Mouse (Mus musculus) cerebellum, adult 11-12 months (tissue): ENCODE measurements at regions not wholly inside any gene's neighbourhood (a gene's known extent, or its start where the extent isn't known, plus 50 kb on each side); places are given as distances from the start of the nearest gene placed in this dataset.

ENCODE experiments used
- DNase-seq: peaks from one replicate; pipeline ENCODE4 v3.0.0; 2022

DNA sequence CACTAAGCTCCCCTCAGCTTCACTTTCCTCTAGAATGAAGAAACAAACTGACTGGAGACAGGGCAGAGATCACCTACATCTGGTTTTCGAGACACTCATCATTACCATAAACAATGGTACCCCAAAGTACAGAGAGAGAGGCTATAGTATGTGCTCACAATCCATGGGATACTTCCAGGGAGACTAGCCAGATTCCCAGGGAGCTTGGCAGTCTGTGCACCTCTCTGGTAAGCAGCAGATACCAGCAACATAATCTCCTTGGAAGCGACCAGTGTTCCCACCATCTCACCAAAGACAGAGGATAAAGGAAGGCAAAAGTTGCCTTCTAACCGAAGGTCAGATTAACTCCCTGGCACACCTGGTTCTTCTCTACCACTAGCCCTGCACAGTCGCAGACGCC, 256.4 kb downstream of the Prdm2 start:
- DNase-seq, result no peak

DNA sequence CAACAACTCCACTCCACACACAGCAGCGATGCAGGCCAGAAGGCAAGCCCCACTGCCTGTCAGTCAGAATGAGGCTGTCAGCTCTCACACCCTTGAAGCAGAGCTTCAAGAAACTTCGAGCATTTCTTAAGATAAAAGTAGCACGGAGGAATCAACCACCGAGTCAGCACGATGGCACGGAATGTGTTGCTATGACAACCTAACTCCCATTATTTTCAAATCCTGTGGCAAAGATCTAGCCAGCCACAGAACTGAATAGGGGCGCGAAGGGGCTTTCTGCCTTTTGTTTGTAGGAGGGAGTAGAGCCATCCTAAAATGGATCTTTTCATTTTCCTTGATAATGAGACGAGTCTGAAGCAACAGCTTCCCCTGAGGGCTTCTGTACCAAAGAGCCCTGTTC, 259.1 kb downstream of the Prdm2 start:
- DNase-seq, result no peak

DNA sequence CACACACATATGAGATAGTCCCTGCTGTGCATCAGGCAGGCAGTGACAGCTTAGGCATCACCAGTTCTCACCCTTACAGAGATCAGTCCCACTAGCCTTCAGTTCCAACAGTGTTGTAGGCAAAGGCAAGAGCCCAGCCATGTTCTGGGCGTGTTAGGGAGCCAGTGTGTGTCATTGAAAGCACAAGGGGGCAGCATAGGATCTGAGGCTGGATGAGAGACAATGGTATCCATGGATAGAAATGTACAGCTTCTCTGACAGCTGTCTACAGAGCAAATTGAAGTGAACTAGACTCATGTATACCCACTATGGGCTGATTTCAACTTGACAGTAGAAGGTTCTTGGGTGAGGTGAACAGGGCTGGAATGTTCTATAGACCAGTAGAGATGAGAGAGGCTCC, 259.9 kb downstream of the Prdm2 start:
- no peak for DNase-seq

- DNase-seq, result no peak
Measured at GRCm38 (mm10) chr4:142947673-142948072, 265.1 kb downstream of the Prdm2 start.

GRCm38 (mm10) chr4:142933627-142934026, 279.2 kb downstream of the Prdm2 start:
- DNase-seq, result no peak

GRCm38 (mm10) chr4:142929245-142929644, 283.6 kb downstream of the Prdm2 start:
- no peak for DNase-seq

DNA sequence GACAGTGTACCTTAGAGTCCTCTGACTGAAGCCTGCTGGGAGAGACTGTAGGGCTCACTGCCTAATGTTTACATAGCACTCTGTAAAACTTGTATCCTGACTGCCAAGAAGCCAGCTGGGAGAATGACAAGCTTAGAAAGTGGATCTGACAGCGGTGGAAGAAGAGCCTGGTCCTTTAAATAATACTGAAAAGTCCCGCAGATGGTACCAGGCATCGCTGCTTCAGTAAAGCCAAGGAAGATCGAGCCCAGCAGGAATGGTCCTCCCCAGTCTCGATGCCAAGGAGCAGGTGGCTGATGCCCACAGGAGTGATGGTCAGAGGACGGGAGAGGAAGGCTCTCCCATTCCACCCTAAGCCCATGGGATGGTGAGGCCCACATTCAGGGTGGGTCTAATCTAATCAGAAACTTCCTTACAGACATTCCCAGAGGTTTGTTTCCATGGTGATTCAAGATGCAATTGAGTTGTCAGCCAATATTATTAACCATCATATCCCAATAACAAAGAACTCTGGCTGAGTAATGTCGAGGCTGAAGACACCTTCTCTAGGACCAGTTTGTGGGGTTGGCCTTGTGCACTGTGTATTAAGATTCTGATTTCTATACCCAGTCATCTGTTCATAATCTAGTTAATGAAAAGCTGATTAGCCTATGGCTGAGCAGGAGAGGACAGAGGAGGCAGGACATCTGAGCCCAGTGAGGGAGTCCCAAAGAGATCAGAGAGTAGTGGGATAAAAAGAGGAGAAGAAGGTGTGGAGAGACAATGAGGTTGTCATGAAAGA, 285.3 kb downstream of the Prdm2 start:
- peak; percentile 28 for DNase-seq

GRCm38 (mm10) chr4:142925111-142925510, 287.7 kb downstream of the Prdm2 start:
- peak; percentile 81 for DNase-seq

DNA sequence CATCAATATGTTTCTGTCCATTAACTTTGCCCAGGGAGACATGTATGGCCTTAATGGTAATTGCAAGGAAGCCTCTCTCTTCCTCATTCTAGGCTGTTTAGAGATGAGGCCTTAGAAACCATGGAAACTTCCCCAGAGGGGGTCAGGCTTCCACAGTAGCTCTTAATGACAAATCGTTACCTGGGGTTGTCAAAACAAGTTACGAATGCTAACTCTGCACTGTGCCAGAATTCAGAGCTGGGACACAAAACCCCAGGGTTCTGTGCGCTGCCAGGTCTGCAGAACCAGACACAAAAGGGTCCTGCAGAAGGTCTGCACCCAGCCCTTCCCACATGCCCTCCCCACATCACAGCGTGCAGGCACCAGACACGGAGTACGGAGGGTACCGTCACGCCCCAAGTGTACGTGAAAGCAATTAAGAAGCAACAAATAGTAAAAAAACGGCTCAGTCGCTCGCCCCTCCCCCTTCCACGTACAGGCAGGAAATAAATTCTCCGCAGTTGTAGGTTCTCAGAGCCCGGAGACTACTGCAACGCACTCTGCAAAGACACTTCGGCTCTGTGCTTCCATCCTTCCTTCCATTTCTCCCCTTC, 303.3 kb downstream of the Prdm2 start:
- no peak for DNase-seq

GRCm38 (mm10) chr4:142908782-142909181, 304.0 kb downstream of the Prdm2 start:
- DNase-seq, result no peak

DNA sequence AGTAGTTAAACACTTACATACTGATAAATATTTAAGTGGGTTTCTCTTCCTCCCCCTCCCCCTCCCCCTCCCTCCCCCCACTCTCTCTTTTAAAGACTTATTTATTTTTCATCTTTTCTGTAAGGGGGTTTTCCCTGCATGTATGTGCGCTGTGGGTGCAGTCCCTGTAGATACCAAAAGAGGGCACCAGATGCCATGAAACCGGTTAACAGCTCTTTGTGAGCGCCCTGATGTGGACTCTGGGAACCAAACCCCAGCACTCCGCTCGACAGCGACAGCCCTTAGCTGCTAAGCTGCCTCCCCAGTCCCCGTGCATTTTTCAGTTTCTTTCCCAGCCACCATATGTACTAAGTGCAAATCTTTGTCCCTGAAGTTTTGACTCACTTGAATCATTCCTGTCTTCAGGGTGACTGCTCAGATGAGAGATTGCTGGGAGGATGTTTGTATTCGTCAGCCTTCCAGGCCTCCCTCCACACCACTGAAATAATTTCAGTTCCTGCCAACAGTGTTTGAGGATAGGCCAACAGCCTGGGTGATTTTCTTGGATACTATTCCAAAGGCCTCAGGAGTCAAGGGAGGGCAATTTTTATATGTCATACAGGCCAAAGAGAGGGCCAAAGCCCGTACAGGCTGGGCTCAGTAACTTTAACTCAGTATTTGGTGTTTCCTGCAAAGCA, 309.3 kb downstream of the Prdm2 start:
- no peak for DNase-seq

DNA sequence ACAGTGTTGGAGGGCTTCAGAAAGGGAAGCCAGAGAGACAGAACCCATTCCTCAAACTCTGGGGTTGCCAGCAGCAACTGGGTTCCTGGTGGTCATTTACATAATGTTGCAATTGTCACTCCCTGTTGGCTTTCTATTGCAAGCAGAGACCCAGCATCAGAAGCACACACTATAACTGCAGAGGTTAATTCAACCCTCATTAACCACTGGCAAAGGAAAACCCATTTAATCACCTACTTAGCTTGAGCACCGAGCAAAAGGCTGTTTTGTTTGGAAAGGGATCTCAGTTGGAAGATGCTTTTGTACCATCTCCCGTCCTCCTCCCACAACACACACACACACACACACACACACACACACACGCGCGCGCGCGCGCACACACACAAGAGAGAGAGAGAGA, 312.0 kb downstream of the Prdm2 start:
- DNase-seq, result no peak

DNA sequence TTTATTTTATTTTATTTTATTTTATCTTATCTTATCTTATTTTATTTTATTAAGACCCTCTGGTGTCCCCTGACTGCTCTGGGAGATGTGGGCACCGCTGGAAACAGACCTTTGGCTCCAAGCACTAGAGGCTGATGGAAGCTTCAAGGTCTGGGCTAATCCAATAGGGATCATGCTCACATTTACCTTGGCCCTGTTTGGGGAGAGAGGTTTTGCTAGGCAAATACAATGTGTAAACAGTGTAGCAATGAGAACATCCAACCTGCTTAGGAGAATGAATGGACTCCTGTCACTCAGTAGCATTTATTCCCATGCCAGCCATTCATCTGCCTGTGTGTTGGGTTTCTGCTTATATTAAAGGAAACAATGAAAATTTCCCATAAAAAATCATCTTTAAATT, 313.8 kb downstream of the Prdm2 start:
- DNase-seq, result no peak

- no peak for DNase-seq
Measured at GRCm38 (mm10) chr4:142890711-142891110, 322.1 kb downstream of the Prdm2 start.

GRCm38 (mm10) chr4:142888891-142889290, 323.9 kb downstream of the Prdm2 start:
- no peak for DNase-seq

GRCm38 (mm10) chr4:142887876-142888275, 324.9 kb downstream of the Prdm2 start:
- DNase-seq, result no peak

- DNase-seq, result peak; percentile 80
Measured at GRCm38 (mm10) chr4:142880323-142880759, 332.5 kb downstream of the Prdm2 start.

DNA sequence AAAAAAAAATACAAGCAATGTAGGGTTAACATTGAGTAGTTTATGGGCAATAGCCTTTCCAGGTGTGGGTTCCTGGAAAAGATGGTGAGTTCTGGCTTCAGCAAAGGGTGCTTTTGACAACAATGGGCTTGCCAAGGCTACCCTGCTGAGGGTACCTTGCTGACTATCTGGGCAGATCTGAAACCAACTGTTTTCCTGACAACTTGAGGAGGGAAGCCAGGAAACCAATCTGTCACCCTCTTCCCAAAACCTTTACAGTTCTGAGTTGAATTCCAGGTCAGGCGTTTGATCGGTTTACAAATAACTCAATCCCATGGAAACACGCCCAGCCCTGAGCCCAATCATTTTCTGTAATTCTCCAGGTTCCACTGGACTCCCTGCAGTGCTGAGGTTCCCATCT, 336.6 kb downstream of the Prdm2 start:
- peak; percentile 90 for DNase-seq

DNA sequence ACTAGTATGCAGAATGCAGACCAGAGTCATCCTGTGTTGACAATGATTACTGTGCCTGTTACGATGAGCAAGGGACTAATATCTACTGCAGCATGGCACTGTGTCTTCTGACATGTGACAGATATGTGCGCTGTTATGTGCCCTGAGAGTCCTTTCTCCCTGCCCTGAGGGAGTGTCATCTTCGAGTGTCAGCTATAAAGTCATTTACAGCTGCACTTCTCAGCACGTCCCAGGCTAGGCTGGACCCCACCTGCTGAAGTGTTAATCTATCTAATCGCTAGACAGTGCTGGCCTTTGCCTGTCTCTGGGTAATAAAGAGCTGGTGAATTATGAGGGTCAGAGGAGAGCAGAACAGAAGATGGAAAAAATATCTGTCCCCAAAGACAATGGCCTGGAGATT, 337.7 kb downstream of the Prdm2 start:
- DNase-seq, result no peak

GRCm38 (mm10) chr4:142866341-142866740, 346.5 kb downstream of the Prdm2 start:
- no peak for DNase-seq

DNA sequence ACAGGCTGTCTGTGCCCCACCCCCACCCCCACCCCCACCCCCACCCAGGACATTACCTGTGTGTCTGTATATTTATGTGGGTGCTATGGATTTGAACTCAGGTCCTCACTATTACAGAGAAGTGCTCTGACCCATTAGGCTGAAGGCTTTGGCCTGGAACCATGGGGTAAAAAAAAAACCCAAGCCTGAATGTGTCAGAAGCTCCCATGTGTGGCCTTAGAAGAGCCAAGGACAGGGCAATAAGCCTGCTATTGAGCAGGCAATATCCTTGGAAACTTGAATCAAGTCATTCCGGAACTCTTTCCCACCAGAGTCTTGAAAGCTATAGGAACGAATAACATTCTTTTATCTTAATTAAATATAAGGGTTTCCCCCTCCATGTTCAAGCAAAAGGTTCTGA, 347.2 kb downstream of the Prdm2 start:
- DNase-seq, result no peak

DNA sequence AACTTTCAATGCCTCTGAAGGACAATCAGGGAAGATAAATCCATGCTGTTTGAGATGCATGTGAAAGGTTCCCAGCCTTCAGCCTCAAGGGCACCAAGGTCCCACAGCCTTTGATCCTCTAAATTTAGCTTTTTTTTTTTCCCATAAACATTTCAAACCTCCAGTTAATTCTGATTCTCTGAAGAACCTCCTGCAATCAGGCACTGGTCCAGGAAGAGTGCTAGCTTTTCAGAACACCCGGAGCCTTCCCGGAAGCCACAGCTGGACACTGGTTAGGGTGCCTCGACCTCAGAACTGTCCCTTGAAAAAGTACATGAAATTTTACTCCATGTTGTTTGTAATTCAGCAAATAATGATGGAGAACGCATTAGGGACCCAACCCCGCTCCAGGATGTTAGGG, 348.9 kb downstream of the Prdm2 start:
- no peak for DNase-seq

- peak; percentile 46 for DNase-seq
Measured at GRCm38 (mm10) chr4:142860441-142860840, 352.4 kb downstream of the Prdm2 start.

DNA sequence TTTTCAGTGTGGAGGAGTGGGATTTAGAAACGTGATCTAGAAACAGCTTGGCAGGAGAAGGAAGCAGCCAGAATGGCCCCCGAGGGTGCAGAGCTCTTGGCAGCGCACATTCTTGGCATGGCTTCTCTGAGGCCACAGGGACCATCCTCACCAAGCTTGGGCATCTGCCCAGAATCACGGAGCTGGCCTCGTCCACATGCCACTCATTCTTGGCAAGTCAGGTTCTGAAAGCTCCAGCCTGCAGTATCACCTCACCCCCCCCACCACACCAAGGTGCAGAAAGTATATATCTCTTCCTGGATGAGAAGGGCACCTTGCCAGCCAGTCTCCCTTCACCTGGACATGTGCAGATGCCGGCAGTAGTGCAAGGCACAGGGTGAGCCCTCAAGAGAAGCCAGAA, 356.2 kb downstream of the Prdm2 start:
- DNase-seq, result peak; percentile 95
